Mouse (Mus musculus): Measurements from ENCODE around the gene Ogfrl1. TPM values are rescaled to one million over a fixed set of nuclear protein-coding genes. Genes with fewer than 3 reads are reported as not detected.

Ogfrl1 gene
- polyA plus RNA-seq, 1 experiment from 2014 or later, result 10.6 TPM

- H3K36me3 ChIP-seq (replicated peaks), result no peaks in the 10 kb centered on the region
- H3K9me3 ChIP-seq, result no peaks in the 10 kb centered on the region
- H3K27ac ChIP-seq, result no peak overlapping the region
- H3K27me3 ChIP-seq (replicated peaks), result no peaks in the 10 kb centered on the region
- peaks cover 29% of the 10 kb centered on the region for H3K4me1 ChIP-seq
- no peak for ATAC-seq (replicated peaks)
- no peak overlapping the region for H3K4me3 ChIP-seq
- no peak overlapping the region for H3K4me2 ChIP-seq
- H3K9ac ChIP-seq, result no peak overlapping the region
- 84% methylated on average over 6 of the region's 6 CpGs for WGBS
These were observed 13.2 kb downstream of the Ogfrl1 start for GRCm38 (mm10) chr1:23384326-23384725.

- H3K4me2 ChIP-seq, result peak overlapping the region; percentile 86
- no peaks in the 10 kb centered on the region for H3K9me3 ChIP-seq
- WGBS, result under 1% methylated on average over 75 of the region's 93 CpGs
- ATAC-seq (replicated peaks), result peak; percentile 95
- H3K27ac ChIP-seq, result peak overlapping the region; percentile 91
- no peaks in the 10 kb centered on the region for H3K27me3 ChIP-seq (replicated peaks)
- H3K4me3 ChIP-seq, result peak overlapping the region; percentile 84
- peaks cover 34% of the 10 kb centered on the region for H3K4me1 ChIP-seq
- H3K9ac ChIP-seq, result peak overlapping the region; percentile 95
- H3K36me3 ChIP-seq (replicated peaks), result no peaks in the 10 kb centered on the region
These were observed 14.5 kb downstream of the Ogfrl1 start for GRCm38 (mm10) chr1:23382806-23383653.

DNA sequence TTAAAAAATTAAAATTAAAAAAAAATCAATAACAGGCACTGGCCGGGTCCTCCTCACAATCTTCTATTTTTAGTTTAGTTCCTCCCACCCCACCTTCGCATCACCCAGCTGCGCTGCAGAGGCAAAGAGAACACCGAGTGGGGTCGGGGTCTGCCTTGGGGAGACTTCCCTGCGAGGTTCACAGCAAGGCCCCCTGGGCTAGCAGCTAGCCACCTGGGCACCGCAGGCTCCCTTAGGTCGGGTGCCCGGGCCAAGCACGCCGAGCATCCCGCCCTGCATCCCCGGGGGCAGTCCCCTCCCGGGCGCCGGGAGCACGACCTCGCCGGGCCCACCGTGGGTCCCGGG is 15.1 kb downstream of the Ogfrl1 start:
- Histone ChIP-seq H3K36me3 (replicated peaks) (no peaks in the 10 kb centered on the region), H3K27ac (peak overlapping the region; percentile 91), H3K9me3 (no peaks in the 10 kb centered on the region), H3K4me2 (peak overlapping the region; percentile 86), H3K4me1 (peaks cover 34% of the 10 kb centered on the region), H3K27me3 (replicated peaks) (no peaks in the 10 kb centered on the region), H3K4me3 (peak overlapping the region; percentile 84), H3K9ac (peak overlapping the region; percentile 95)
- under 1% methylated on average over 21 of the region's 21 CpGs for WGBS
- ATAC-seq (replicated peaks), result peak; percentile 51

DNA sequence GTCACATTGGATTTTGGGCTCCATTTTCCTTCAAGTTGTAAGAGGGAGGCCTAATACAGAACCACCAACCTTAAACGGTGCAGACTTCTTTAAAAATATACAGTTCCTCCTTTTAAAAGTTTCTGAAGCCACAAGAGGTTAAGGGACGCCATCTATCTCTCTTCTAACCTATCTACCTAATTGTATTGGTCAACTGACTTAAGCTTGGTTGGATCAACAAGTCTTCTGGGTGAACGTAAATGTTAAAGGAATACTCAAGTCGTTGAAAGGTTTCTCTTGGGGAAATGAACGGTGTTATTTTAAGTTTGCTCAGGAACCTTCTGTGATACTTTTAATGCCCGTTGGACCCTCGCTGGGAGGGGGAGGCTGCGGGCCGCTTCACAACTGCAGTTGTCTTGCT is 15.5 kb downstream of the Ogfrl1 start:
- peaks cover 34% of the 10 kb centered on the region for H3K4me1 ChIP-seq
- WGBS, result 12% methylated on average over 9 of the region's 9 CpGs
- no peaks in the 10 kb centered on the region for H3K36me3 ChIP-seq (replicated peaks)
- peak overlapping the region; percentile 84 for H3K4me3 ChIP-seq
- no peak overlapping the region for H3K27ac ChIP-seq
- H3K4me2 ChIP-seq, result peak overlapping the region; percentile 86
- H3K27me3 ChIP-seq (replicated peaks), result no peaks in the 10 kb centered on the region
- peak overlapping the region; percentile 95 for H3K9ac ChIP-seq
- no peaks in the 10 kb centered on the region for H3K9me3 ChIP-seq
- ATAC-seq (replicated peaks), result no peak

DNA sequence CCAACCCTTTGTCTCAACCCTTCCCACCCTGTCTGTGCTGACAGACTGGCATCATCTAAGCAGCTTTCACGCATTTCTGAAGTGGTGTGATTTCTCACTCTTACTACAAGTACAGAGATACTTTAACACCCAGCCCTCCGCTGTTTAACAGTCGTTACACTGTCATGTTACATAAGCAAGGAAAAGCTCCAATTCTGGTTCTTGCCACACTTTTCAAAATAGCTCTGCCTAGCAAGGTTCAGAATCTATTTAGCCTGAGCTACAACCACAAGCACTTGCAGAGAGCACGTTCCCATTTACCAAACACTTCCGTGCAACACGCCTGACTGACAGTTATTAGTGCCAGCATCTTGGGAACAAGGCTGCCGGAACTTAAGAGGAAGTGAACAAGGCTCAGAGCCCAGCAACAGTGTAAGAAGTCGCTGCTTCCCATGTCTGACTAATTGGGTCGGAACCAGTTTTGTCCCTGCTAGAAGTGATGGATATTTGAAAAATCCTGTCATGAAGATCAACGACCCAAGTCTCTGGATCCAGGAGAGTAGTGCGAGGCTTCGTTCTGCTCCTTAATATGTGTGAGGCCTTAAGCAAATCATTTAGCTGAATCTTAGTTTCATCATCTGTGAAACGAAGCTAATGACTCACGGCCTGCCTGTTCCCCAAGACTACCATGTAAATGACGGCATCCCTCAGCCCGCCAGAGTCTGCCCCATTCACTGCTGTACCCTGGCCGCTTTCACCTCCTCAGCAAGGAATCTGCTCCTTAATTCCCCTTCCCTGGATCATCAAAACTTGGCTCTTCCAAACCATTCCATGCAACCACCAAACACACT is 17.4 kb downstream of the Ogfrl1 start:
- Histone ChIP-seq H3K27me3 (replicated peaks) (no peaks in the 10 kb centered on the region), H3K4me1 (peaks cover 34% of the 10 kb centered on the region), H3K9me3 (no peaks in the 10 kb centered on the region), H3K4me3 (peak overlapping the region; percentile 27), H3K36me3 (replicated peaks) (no peaks in the 10 kb centered on the region; the same call in 1 of the 2 replicates), H3K27ac (no peak overlapping the region), H3K9ac (0 out of 2 replicates have a peak overlapping the region, but pooled peaks have one; percentile 8), H3K4me2 (peak overlapping the region; percentile 86)
- WGBS, result 61% methylated on average over 17 of the region's 17 CpGs
- no peak for ATAC-seq (replicated peaks)

- Histone ChIP-seq H3K4me1 (peaks cover 34% of the 10 kb centered on the region), H3K4me3 (peak overlapping the region; percentile 27), H3K4me2 (peak overlapping the region; percentile 86), H3K36me3 (replicated peaks) (no peaks in the 10 kb centered on the region; the same call in 1 of the 2 replicates), H3K27ac (no peak overlapping the region), H3K27me3 (replicated peaks) (no peaks in the 10 kb centered on the region), H3K9ac (peak overlapping the region; percentile 8; the same call in 1 of the 2 replicates), H3K9me3 (no peaks in the 10 kb centered on the region)
- WGBS, result 28% methylated on average over 6 of the region's 6 CpGs
- ATAC-seq (replicated peaks), result no peak
These were observed 18.3 kb downstream of the Ogfrl1 start for GRCm38 (mm10) chr1:23379321-23379720.

DNA sequence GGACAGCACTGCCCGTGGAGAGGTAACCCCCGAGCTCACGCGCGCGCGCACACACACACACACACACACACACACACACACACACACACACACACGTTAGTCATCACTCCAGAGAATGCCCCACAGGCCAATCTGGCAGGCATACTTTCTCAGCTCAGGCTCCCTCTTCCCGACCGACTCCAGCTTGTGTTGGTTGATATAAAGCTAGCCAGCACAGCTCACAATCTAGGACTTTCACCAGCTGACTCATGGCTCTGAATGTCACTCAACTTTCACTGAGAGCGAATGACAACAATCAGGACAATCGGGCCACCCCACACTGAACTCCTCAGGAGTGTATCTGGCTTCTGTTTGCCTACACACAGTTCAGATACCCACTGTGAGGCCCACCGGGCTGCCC is 20.0 kb downstream of the Ogfrl1 start:
- no peak for ATAC-seq (replicated peaks)
- Histone ChIP-seq H3K9ac (no peak overlapping the region), H3K9me3 (no peaks in the 10 kb centered on the region), H3K27me3 (replicated peaks) (no peaks in the 10 kb centered on the region), H3K4me1 (peaks cover 34% of the 10 kb centered on the region), H3K36me3 (replicated peaks) (no peaks in the 10 kb centered on the region; the same call in 1 of the 2 replicates), H3K27ac (no peak overlapping the region), H3K4me3 (no peak overlapping the region), H3K4me2 (no peak overlapping the region)
- WGBS, result 84% methylated on average over 13 of the region's 13 CpGs

- no peak overlapping the region for H3K4me3 ChIP-seq
- no peak overlapping the region for H3K4me2 ChIP-seq
- H3K4me1 ChIP-seq, result peaks cover 3% of the 10 kb centered on the region; the same call in 1 of the 2 replicates
- WGBS, result 62% methylated on average over 4 of the region's 4 CpGs
- no peaks in the 10 kb centered on the region for H3K27me3 ChIP-seq (replicated peaks)
- no peaks in the 10 kb centered on the region; the same call in 1 of the 2 replicates for H3K36me3 ChIP-seq (replicated peaks)
- no peak for ATAC-seq (replicated peaks)
- no peak overlapping the region for H3K27ac ChIP-seq
- no peaks in the 10 kb centered on the region for H3K9me3 ChIP-seq
- no peak overlapping the region for H3K9ac ChIP-seq
These were observed 23.4 kb downstream of the Ogfrl1 start for GRCm38 (mm10) chr1:23374156-23374555.

DNA sequence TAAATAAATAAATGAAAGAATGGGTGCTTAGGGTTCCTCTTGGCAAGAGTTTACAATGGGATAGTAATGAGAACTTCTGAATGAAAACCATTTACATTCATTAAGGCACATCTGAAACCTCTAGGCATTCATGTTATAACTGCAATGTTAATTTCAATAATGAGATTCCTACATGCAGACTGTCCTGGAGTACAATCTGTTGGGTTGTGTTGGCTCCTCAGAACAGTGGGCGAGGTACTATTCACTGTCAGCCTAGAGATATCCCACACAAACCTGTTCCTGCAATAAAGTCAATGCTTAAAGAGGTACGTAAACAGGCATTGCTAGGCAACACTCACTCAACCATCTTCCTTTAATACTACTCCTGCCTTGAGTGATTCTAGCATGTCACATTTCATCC is 32.0 kb downstream of the Ogfrl1 start:
- no peaks in the 10 kb centered on the region for H3K4me1 ChIP-seq
- no peak overlapping the region for H3K4me2 ChIP-seq
- no peak for ATAC-seq (replicated peaks)
- no peak overlapping the region for H3K4me3 ChIP-seq
- no peak overlapping the region for H3K9ac ChIP-seq
- 83% methylated on average over 2 of the region's 2 CpGs for WGBS
- no peaks in the 10 kb centered on the region for H3K9me3 ChIP-seq
- no peak overlapping the region for H3K27ac ChIP-seq
- no peaks in the 10 kb centered on the region; the same call in 1 of the 2 replicates for H3K36me3 ChIP-seq (replicated peaks)
- H3K27me3 ChIP-seq (replicated peaks), result no peaks in the 10 kb centered on the region

DNA sequence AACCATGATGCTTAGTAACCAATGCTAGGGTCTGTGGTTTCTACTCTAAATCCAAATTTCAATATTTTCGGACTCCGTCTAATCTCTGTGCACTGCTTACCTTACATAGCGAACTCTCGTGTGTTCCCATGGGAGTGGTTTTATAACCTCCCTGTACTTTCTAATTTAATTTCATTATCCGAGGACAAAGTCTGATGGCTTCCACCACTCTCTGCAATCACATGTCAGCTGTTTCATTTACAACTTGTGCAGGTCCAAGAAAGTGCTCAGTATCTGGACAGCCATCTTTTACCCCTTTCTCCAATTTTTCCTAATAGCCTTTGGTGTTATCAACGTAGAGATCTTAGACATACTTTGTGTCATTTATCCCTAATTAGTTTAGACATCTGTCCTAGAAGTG is 44.7 kb downstream of the Ogfrl1 start:
- no peaks in the 10 kb centered on the region for H3K36me3 ChIP-seq (replicated peaks)
- ATAC-seq (replicated peaks), result no peak
- H3K27ac ChIP-seq, result no peak overlapping the region
- H3K9me3 ChIP-seq, result no peaks in the 10 kb centered on the region
- no peak overlapping the region for H3K4me3 ChIP-seq
- WGBS, result 89% methylated on average over 6 of the region's 6 CpGs
- H3K4me1 ChIP-seq, result no peaks in the 10 kb centered on the region
- H3K27me3 ChIP-seq (replicated peaks), result no peaks in the 10 kb centered on the region
- no peak overlapping the region for H3K4me2 ChIP-seq
- H3K9ac ChIP-seq, result no peak overlapping the region

- no peaks in the 10 kb centered on the region for H3K4me1 ChIP-seq
- H3K9ac ChIP-seq, result no peak overlapping the region
- 80% methylated on average over 4 of the region's 4 CpGs for WGBS
- no peak overlapping the region for H3K4me2 ChIP-seq
- H3K4me3 ChIP-seq, result no peak overlapping the region
- H3K36me3 ChIP-seq (replicated peaks), result no peaks in the 10 kb centered on the region
- no peak overlapping the region for H3K27ac ChIP-seq
- no peaks in the 10 kb centered on the region for H3K27me3 ChIP-seq (replicated peaks)
- no peaks in the 10 kb centered on the region for H3K9me3 ChIP-seq
- ATAC-seq (replicated peaks), result peak; percentile 27; the same call in 1 of the 2 replicates
These were observed 45.8 kb downstream of the Ogfrl1 start for GRCm38 (mm10) chr1:23351756-23352155.

DNA sequence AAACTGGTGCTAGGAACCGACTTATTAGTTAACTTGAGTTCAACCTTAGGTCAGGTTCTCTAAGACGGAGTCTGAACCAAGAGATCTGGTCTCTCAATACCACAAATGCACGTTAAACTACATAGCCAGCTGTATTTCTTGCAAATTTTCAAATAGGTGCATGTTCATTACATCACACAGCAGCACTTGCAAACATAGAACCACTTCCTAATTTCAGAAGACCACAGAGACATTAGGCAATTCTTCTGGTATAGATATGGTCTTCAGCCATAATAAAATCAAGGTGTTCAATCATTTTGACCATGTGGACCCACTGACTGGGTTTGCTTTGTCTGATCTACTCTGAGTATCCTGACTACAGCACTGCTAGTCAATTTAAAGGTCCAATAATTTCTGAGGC is 51.9 kb downstream of the Ogfrl1 start:
- no peaks in the 10 kb centered on the region for H3K27me3 ChIP-seq (replicated peaks)
- no peaks in the 10 kb centered on the region for H3K9me3 ChIP-seq
- no peaks in the 10 kb centered on the region for H3K36me3 ChIP-seq (replicated peaks)
- no peak overlapping the region for H3K4me3 ChIP-seq
- WGBS, result 88% methylated on average over 3 of the region's 3 CpGs
- H3K4me1 ChIP-seq, result 0 out of 2 replicates have a peak, but pooled peaks cover 2% of the 10 kb centered on the region
- no peak for ATAC-seq (replicated peaks)
- no peak overlapping the region for H3K9ac ChIP-seq
- H3K4me2 ChIP-seq, result no peak overlapping the region
- H3K27ac ChIP-seq, result no peak overlapping the region

Data from midbrain, embryonic 15.5 days (tissue).